ENCODE assay signal across 8 mouse cellular contexts in genomic region chr2:28583651-28584050, GRCm38 (mm10). TPM values are rescaled to one million over a fixed set of nuclear protein-coding genes. Genes with fewer than 3 reads are reported as not detected.
DNase-seq lines count a peak whose midpoint lies in the region; ATAC-seq and TF ChIP-seq lines count a peak whose summit lies in the region.

Gene Gtf3c5 (minus strand): TSS chr2:28583751.

- no peak for ATAC-seq in heart, embryonic 11.5 days (replicated peaks; ENCODE audit: insufficient number of reproducible peaks, low FRiP score, low TSS enrichment)
- ATAC-seq in G1E (ENCODE audit: extremely low read depth, insufficient number of reproducible peaks, low FRiP score, poor library complexity, severe bottlenecking): no peak
- no peak for ATAC-seq in forebrain, embryonic 11.5 days (replicated peaks; ENCODE audit: low FRiP score)
- no peak for ATAC-seq in midbrain, embryonic 12.5 days (ENCODE audit: low FRiP score, low read depth)

- no peak for DNase-seq in heart, postnatal 14 days
- no peak for DNase-seq in G1E (ENCODE audit: low spot score)
- no peak for DNase-seq in forebrain, embryonic 11.5 days (ENCODE audit: low spot score)
- DNase-seq in large intestine, adult 2 months (ENCODE audit: low read depth, low spot score): no peak
- no peak for DNase-seq in urinary bladder, postnatal 36 days (ENCODE audit: low spot score in 2 of 2)
- DNase-seq in frontal cortex, postnatal 36 days (ENCODE audit: low spot score in 2 of 2): no peak

- H3K36me3 ChIP-seq in heart, embryonic 11.5 days (ENCODE audit: control insufficient read depth, insufficient read depth, low read length): 0 out of 2 replicates have a peak, but pooled peaks cover 4% of the 10 kb centered on the region
- H3K36me3 ChIP-seq in G1E (replicated peaks): peaks cover 25% of the 10 kb centered on the region
- no peaks in the 10 kb centered on the region; the same call in 1 of the 2 replicates for H3K36me3 ChIP-seq in forebrain, embryonic 11.5 days (ENCODE audit: control insufficient read depth, insufficient read depth, low read length)
- peaks cover 15% of the 10 kb centered on the region for H3K36me3 ChIP-seq in midbrain, embryonic 12.5 days

- peak within 1 kb of the TSS; percentile 71 for H3K4me2 ChIP-seq in heart, embryonic 11.5 days
- peak within 1 kb of the TSS; percentile 62 for H3K4me2 ChIP-seq in forebrain, embryonic 11.5 days (ENCODE audit: low read depth, low read length, severe bottlenecking)
- peak within 1 kb of the TSS; percentile 68 for H3K4me2 ChIP-seq in midbrain, embryonic 12.5 days (replicated peaks)

- peak within 1 kb of the TSS; percentile 77 for H3K4me3 ChIP-seq in heart, embryonic 11.5 days (ENCODE audit: low read depth, low read length)
- H3K4me3 ChIP-seq in G1E (ENCODE audit: low read depth, low read length): peak within 1 kb of the TSS; percentile 84
- peak within 1 kb of the TSS; percentile 46 for H3K4me3 ChIP-seq in forebrain, embryonic 11.5 days (ENCODE audit: low read depth, low read length)
- peak within 1 kb of the TSS; percentile 77 for H3K4me3 ChIP-seq in midbrain, embryonic 12.5 days

- TF ChIP-seq CTCF in G1E (IDR thresholded peaks at IDR 0.05; ENCODE audit: low read depth, low read length): no peak

- H3K27ac ChIP-seq in heart, embryonic 11.5 days (ENCODE audit: low read depth, low read length): peak within 1 kb of the TSS; percentile 41
- H3K27ac ChIP-seq in forebrain, embryonic 11.5 days (ENCODE audit: low read depth, low read length): peak within 1 kb of the TSS; percentile 84
- H3K27ac ChIP-seq in midbrain, embryonic 12.5 days (replicated peaks): peak within 1 kb of the TSS; percentile 87

- H3K9ac ChIP-seq in heart, embryonic 11.5 days (ENCODE audit: low read depth, low read length): peak within 1 kb of the TSS; percentile 80
- H3K9ac ChIP-seq in forebrain, embryonic 11.5 days (ENCODE audit: low read length): peak within 1 kb of the TSS; percentile 62
- peak within 1 kb of the TSS; percentile 74 for H3K9ac ChIP-seq in midbrain, embryonic 12.5 days (replicated peaks)

- intact Hi-C loops in heart, postnatal 14 days (cut with DNase I): loop anchor here (2.0 kb wide), 2 partner anchors 35 to 67 kb away; no protein-coding TSS in a partner anchor

- H3K9me3 ChIP-seq in heart, embryonic 11.5 days (replicated peaks; ENCODE audit: control insufficient read depth, low read length): no peaks in the 10 kb centered on the region
- no peaks in the 10 kb centered on the region for H3K9me3 ChIP-seq in G1E (replicated peaks)
- H3K9me3 ChIP-seq in forebrain, embryonic 11.5 days (ENCODE audit: control insufficient read depth, low read length): no peaks in the 10 kb centered on the region
- H3K9me3 ChIP-seq in midbrain, embryonic 12.5 days: no peaks in the 10 kb centered on the region

- no peaks in the 10 kb centered on the region for H3K27me3 ChIP-seq in heart, embryonic 11.5 days (ENCODE audit: control insufficient read depth, insufficient read depth, low read length)
- H3K27me3 ChIP-seq in G1E (ENCODE audit: insufficient read depth, low read length): no peaks in the 10 kb centered on the region
- no peaks in the 10 kb centered on the region for H3K27me3 ChIP-seq in forebrain, embryonic 11.5 days (ENCODE audit: control insufficient read depth, insufficient read depth, low read length)
- no peaks in the 10 kb centered on the region for H3K27me3 ChIP-seq in midbrain, embryonic 12.5 days

- 0 out of 2 replicates have a peak, but pooled peaks cover 4% of the 10 kb centered on the region for H3K4me1 ChIP-seq in heart, embryonic 11.5 days (ENCODE audit: control insufficient read depth, insufficient read depth, low read length)
- H3K4me1 ChIP-seq in G1E (ENCODE audit: insufficient read depth, low read depth, low read length): peaks cover 62% of the 10 kb centered on the region
- no peaks in the 10 kb centered on the region for H3K4me1 ChIP-seq in forebrain, embryonic 11.5 days (replicated peaks; ENCODE audit: control insufficient read depth, insufficient read depth, low read length)
- H3K4me1 ChIP-seq in midbrain, embryonic 12.5 days: peaks cover 23% of the 10 kb centered on the region

- 72% methylated on average over 9 of the region's 9 CpGs for WGBS in heart, embryonic 11.5 days (ENCODE audit: insufficient replicate concordance)
- 75% methylated on average over 9 of the region's 9 CpGs for WGBS in forebrain, embryonic 11.5 days
- WGBS in large intestine, adult 2 months: 78% methylated on average over 9 of the region's 9 CpGs
- WGBS in midbrain, embryonic 12.5 days: 72% methylated on average over 9 of the region's 9 CpGs

RNA-seq across cellular contexts. Expression of gene Gtf3c5, which starts in this region (rescaled TPM):
- polyA plus RNA-seq in heart, embryonic 11.5 days (2014; fragmentation: Nextera tagmentation; extraction: Ambion mirVana): 22.5 and 23.3 TPM in 2 replicates
- 10 to 100 TPM in 1 of 2 experiments, 1 to 10 TPM in 1; 9.8 to 10.9 TPM for total RNA-seq in heart, postnatal 14 days (2021)
- total RNA-seq in G1E (2014; fragmentation: Nextera tagmentation) (60.2 and 60.9 TPM in 2 replicates), G1E (2017) (16.6 and 19.0 TPM in 2 replicates)
- 19.6 and 26.0 TPM in 2 replicates for polyA plus RNA-seq in G1E (2012)
- polyA plus RNA-seq in forebrain, embryonic 11.5 days (2014; fragmentation: Nextera tagmentation; extraction: Ambion mirVana): 41.6 and 42.3 TPM in 2 replicates
- polyA plus RNA-seq in large intestine, adult 2 months (2012; rRNA removed): 20.7 and 21.5 TPM in 2 replicates
- 51.9 and 55.5 TPM in 2 replicates for polyA plus RNA-seq in midbrain, embryonic 12.5 days (2016; fragmentation: Nextera tagmentation; extraction: Ambion mirVana)
